12 mouse cellular contexts compared by ENCODE assay signal in genomic region chr3:27736180-27736579, GRCm38 (mm10). TPM values are rescaled to one million over a fixed set of nuclear protein-coding genes. Genes with fewer than 3 reads are reported as not detected.
DNase-seq lines count a peak whose midpoint lies in the region; ATAC-seq lines count a peak whose summit lies in the region.
"Had no signal": no experiment of that assay in that cellular context is flagged by ENCODE, and none has a peak within 500 bp of the region (broad histone marks: within the 10 kb centered on the region; RNA-seq: fewer than 3 reads in every experiment).

No protein-coding gene starts in this region.

- H3K4me1 ChIP-seq in hindbrain, embryonic 10.5 days (replicated peaks): peaks cover 9% of the 10 kb centered on the region
- peaks cover 3% of the 10 kb centered on the region; the same call in 1 of the 2 replicates for H3K4me1 ChIP-seq in hindbrain, embryonic 12.5 days
- peaks cover 4% of the 10 kb centered on the region; the same call in 1 of the 2 replicates for H3K4me1 ChIP-seq in forebrain, embryonic 12.5 days
- H3K4me1 ChIP-seq in midbrain, embryonic 13.5 days (replicated peaks): peaks cover 8% of the 10 kb centered on the region
- H3K4me1 ChIP-seq: stomach, embryonic 15.5 days had no signal

- peak; percentile 35 for DNase-seq in hindbrain, embryonic 10.5 days (ENCODE audit: low spot score)
- peak; percentile 6 for DNase-seq in brain, adult 2 months (ENCODE audit: low read depth, low spot score)
- DNase-seq in cerebellum, postnatal 25 days: no peak
- DNase-seq in adrenal gland, adult (ENCODE audit: inconsistent age in 2 of 2, low spot score in 1 of 2): no peak
- DNase-seq in frontal cortex, postnatal 14 days (ENCODE audit: low spot score in 2 of 2): no peak
- DNase-seq: adrenal gland, postnatal 14 days had no signal

- H3K36me3 ChIP-seq in hindbrain, embryonic 10.5 days: no peaks in the 10 kb centered on the region
- no peaks in the 10 kb centered on the region for H3K36me3 ChIP-seq in hindbrain, embryonic 12.5 days
- no peaks in the 10 kb centered on the region for H3K36me3 ChIP-seq in forebrain, embryonic 12.5 days (replicated peaks)
- no peaks in the 10 kb centered on the region for H3K36me3 ChIP-seq in midbrain, embryonic 13.5 days
- H3K36me3 ChIP-seq: stomach, embryonic 15.5 days had no signal

- WGBS in hindbrain, embryonic 10.5 days: 28% methylated on average over 9 of the region's 9 CpGs
- 18% methylated on average over 9 of the region's 9 CpGs for WGBS in hindbrain, embryonic 12.5 days
- 13% methylated on average over 9 of the region's 9 CpGs for WGBS in forebrain, embryonic 12.5 days
- WGBS in midbrain, embryonic 13.5 days: 15% methylated on average over 9 of the region's 9 CpGs

- no peak overlapping the region for H3K4me2 ChIP-seq in hindbrain, embryonic 12.5 days (replicated peaks)
- peak overlapping the region; percentile 13; the same call in 1 of the 2 replicates for H3K4me2 ChIP-seq in forebrain, embryonic 12.5 days
- H3K4me2 ChIP-seq in midbrain, embryonic 13.5 days (replicated peaks): 0 out of 2 replicates have a peak overlapping the region, but pooled peaks have one; percentile 1
- H3K4me2 ChIP-seq: stomach, embryonic 15.5 days had no signal

- no peak overlapping the region for H3K4me3 ChIP-seq in hindbrain, embryonic 10.5 days
- H3K4me3 ChIP-seq in hindbrain, embryonic 12.5 days: no peak overlapping the region
- H3K4me3 ChIP-seq in forebrain, embryonic 12.5 days (replicated peaks): no peak overlapping the region
- no peak overlapping the region for H3K4me3 ChIP-seq in midbrain, embryonic 13.5 days (replicated peaks)
- H3K4me3 ChIP-seq: myocyte; stomach, embryonic 15.5 days had no signal

- no peak overlapping the region for H3K27ac ChIP-seq in hindbrain, embryonic 10.5 days
- no peak overlapping the region for H3K27ac ChIP-seq in hindbrain, embryonic 12.5 days
- no peak overlapping the region for H3K27ac ChIP-seq in forebrain, embryonic 12.5 days
- no peak overlapping the region for H3K27ac ChIP-seq in midbrain, embryonic 13.5 days
- H3K27ac ChIP-seq: stomach, embryonic 15.5 days had no signal

- H3K9ac ChIP-seq in hindbrain, embryonic 12.5 days: no peak overlapping the region
- no peak overlapping the region for H3K9ac ChIP-seq in forebrain, embryonic 12.5 days
- H3K9ac ChIP-seq in midbrain, embryonic 13.5 days (replicated peaks): no peak overlapping the region
- H3K9ac ChIP-seq: stomach, embryonic 15.5 days had no signal

- H3K9me3 ChIP-seq in hindbrain, embryonic 10.5 days: no peaks in the 10 kb centered on the region
- no peaks in the 10 kb centered on the region for H3K9me3 ChIP-seq in hindbrain, embryonic 12.5 days (replicated peaks)
- H3K9me3 ChIP-seq in forebrain, embryonic 12.5 days: no peaks in the 10 kb centered on the region
- no peaks in the 10 kb centered on the region for H3K9me3 ChIP-seq in midbrain, embryonic 13.5 days
- H3K9me3 ChIP-seq: stomach, embryonic 15.5 days had no signal

- H3K27me3 ChIP-seq in hindbrain, embryonic 10.5 days (ENCODE audit: insufficient read depth, poor library complexity, severe bottlenecking): no peaks in the 10 kb centered on the region
- no peaks in the 10 kb centered on the region for H3K27me3 ChIP-seq in hindbrain, embryonic 12.5 days
- H3K27me3 ChIP-seq in forebrain, embryonic 12.5 days: no peaks in the 10 kb centered on the region
- H3K27me3 ChIP-seq in midbrain, embryonic 13.5 days: no peaks in the 10 kb centered on the region
- H3K27me3 ChIP-seq: CH12.LX; stomach, embryonic 15.5 days had no signal

- no peak for ATAC-seq in hindbrain, embryonic 12.5 days (ENCODE audit: low FRiP score)
- ATAC-seq in forebrain, embryonic 12.5 days (ENCODE audit: low FRiP score): peak; percentile 49; the same call in 1 of the 2 replicates
- peak; percentile 56 for ATAC-seq in midbrain, embryonic 13.5 days

RNA-seq across cellular contexts. Expression of gene Fndc3b, which starts 25.1 kb away (rescaled TPM):
- polyA plus RNA-seq in hindbrain, embryonic 10.5 days (2016; fragmentation: Nextera tagmentation; extraction: Ambion mirVana): 9.4 and 11.2 TPM in 2 replicates
- 22.4 and 22.7 TPM in 2 replicates for polyA plus RNA-seq in hindbrain, embryonic 12.5 days (2016; fragmentation: Nextera tagmentation; extraction: Ambion mirVana)
- polyA plus RNA-seq in forebrain, embryonic 12.5 days (2016; fragmentation: Nextera tagmentation; extraction: Ambion mirVana): 10.6 and 13.2 TPM in 2 replicates
- 7.1 and 10.0 TPM in 2 replicates for polyA plus RNA-seq in midbrain, embryonic 13.5 days (2015; fragmentation: Nextera tagmentation; extraction: Ambion mirVana)

Comparison
In these comparisons a context has a peak if more than half of its experiments do, and no peak if none do; other contexts are left out.
1. DNase-seq: peak in hindbrain, embryonic 10.5 days (single experiment) and brain, adult 2 months (single experiment); none in cerebellum, postnatal 25 days (0 of 2), adrenal gland, adult (0 of 2) and frontal cortex, postnatal 14 days (0 of 2).